Mouse (Mus musculus) spleen, adult 2 months (tissue): ENCODE data around the gene Tmem100.

Experiments
- CTCF ChIP-seq: fragments of 200-500 bp; IDR thresholded peaks from 2 replicates; pipeline ENCODE4 v1.5.1; 2011; ENCODE audit warnings: mild to moderate bottlenecking, inconsistent platforms; ENCODE audit not compliant: insufficient read depth, insufficient read length, insufficient replicate concordance; ENCODE audit errors: extremely low read depth
- POLR2A ChIP-seq: fragments of 200-500 bp; IDR thresholded peaks from 2 replicates; pipeline ENCODE4 v1.6.1; 2011; ENCODE audit warnings: low read depth, low read length, inconsistent platforms

DNA sequence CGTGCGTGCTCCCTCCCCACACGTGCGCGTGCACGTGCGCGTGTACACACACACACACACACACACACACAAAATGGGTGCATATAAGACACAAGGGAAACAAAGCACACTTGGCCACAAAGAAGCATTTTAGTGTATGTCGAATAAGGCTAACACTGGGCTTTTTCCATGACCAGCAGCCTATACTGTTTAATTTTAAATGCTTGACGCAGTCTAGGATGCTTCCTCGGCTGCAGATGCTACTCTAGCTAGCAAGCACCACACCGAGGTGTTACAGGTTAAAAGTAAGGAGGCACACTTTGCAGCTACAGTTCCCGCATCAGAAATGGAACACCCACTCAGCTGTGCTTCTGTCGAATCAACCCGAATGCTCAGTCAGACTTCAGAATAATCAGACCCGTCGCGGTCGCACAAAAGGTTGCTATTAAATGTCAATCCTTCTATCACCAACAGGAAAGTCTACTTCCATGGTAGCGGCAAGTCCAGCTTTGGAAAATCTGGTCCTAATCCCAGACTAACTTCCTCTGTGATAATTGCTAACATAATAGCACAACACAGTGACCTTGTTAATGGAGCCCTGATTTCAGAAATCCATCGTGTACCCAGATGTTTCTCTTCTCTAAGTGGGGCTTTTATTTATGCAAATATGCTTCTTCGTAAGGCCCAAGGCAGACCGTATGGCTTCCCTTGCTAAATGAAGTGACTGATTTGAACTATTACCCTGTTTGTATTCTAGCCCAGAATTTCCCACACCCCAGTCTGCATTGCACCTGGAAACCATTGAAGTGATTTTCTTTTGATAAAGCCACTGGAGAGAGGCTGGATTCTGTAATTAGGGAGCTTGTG, 36.5 kb downstream of the Tmem100 start:
- no peak for TF ChIP-seq CTCF
- TF ChIP-seq POLR2A = no peak
